Mouse (Mus musculus): ENCODE measurements around the gene Myo1d. TPM values are rescaled to one million over a fixed set of nuclear protein-coding genes. Genes with fewer than 3 reads are reported as not detected.

Myo1d gene
- total and polyA plus RNA-seq, 3 experiments: 15.9 to 81.1 (median 41.7) TPM

DNA sequence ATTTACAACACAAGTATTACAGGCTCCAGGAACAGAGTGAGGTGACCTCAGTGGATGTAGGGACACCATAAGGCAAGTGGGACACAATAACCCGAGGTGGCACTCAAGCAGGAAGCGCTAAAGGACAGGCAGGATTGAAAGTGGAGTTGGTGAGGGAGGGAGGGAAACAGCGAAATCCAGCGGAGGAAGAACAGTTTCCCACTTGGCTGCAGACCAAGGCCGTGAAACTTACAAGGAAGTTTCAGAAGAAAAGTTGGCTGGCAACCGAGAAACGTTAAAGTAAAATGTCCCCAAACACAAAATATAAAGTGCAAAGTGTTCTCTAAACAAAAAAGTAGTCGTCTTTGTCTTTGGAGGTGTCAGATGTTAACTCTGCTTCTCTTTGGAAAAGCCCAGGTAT, 15.6 kb upstream of the Myo1d start:
- H3K4me1 ChIP-seq (ENCODE audit: control insufficient read depth in 1 of 2, insufficient read depth in 2 of 2, low read length in 2 of 2): peaks cover 20 to 30% of the 10 kb centered on the region in 2 experiments
- no peak overlapping the region for H3K9ac ChIP-seq (ENCODE audit: control insufficient read depth, low read depth, low read length, poor library complexity, severe bottlenecking)
- TF ChIP-seq BHLHE40 (IDR thresholded peaks at IDR 0.05; ENCODE audit: borderline replicate concordance, low read depth, low read length) (no peak), MEF2A (IDR thresholded peaks at IDR 0.05; ENCODE audit: extremely low read depth, insufficient replicate concordance, low read depth, low read length, poor library complexity, severe bottlenecking) (no peak), MAFK (IDR thresholded peaks at IDR 0.05; ENCODE audit: borderline replicate concordance, low read depth, low read length) (no peak), KAT2A (conservative IDR thresholded peaks at IDR 0.05; ENCODE audit: low read depth, low read length) (no peak), POLR2A (IDR thresholded peaks at IDR 0.05; ENCODE audit: control insufficient read depth in 1 of 2, insufficient read depth in 1 of 2, low read depth in 1 of 2, low read length in 2 of 2, poor library complexity in 1 of 2) (no peak), ZNF384 (IDR thresholded peaks at IDR 0.05; ENCODE audit: low read depth, low read length) (no peak), MYC (IDR thresholded peaks at IDR 0.05; ENCODE audit: low read depth, low read length) (no peak), ZMIZ1 (IDR thresholded peaks at IDR 0.05; ENCODE audit: low read depth, low read length) (no peak), SMC3 (IDR thresholded peaks at IDR 0.05; ENCODE audit: low read depth, low read length) (no peak), CHD2 (IDR thresholded peaks at IDR 0.05; ENCODE audit: low read length) (no peak), NELFE (IDR thresholded peaks at IDR 0.05; ENCODE audit: low read depth, low read length) (no peak), ZC3H11A (IDR thresholded peaks at IDR 0.05; ENCODE audit: low read depth, low read length) (no peak), HCFC1 (IDR thresholded peaks at IDR 0.05; ENCODE audit: low read depth, low read length) (no peak), TAL1 (IDR thresholded peaks at IDR 0.05; ENCODE audit: low read length) (no peak), JUND (IDR thresholded peaks at IDR 0.05; ENCODE audit: low read depth, low read length) (no peak)
- H3K27me3 ChIP-seq (ENCODE audit: control insufficient read depth in 1 of 2, insufficient read depth in 2 of 2, low read length in 2 of 2): no peaks in the 10 kb centered on the region
- peaks cover 0 to 26% of the 10 kb centered on the region in 2 experiments; a peak in 2 of 4 replicates for H3K36me3 ChIP-seq (ENCODE audit: control insufficient read depth in 1 of 2, insufficient read depth in 2 of 2, low read length in 2 of 2)
- no peak overlapping the region for H3K27ac ChIP-seq (ENCODE audit: control insufficient read depth, low read depth, low read length)
- no peak overlapping the region for H3K4me3 ChIP-seq (ENCODE audit: control insufficient read depth in 1 of 2, insufficient read depth in 1 of 2, low read depth in 2 of 2, low read length in 2 of 2)
- no peaks in the 10 kb centered on the region for H3K9me3 ChIP-seq (replicated peaks; ENCODE audit: insufficient read depth, low read length)
- H3K79me2 ChIP-seq (ENCODE audit: control insufficient read depth, insufficient read depth, low read length, poor library complexity): no peaks in the 10 kb centered on the region
- no peak for DNase-seq (ENCODE audit: low read depth, low spot score)

DNA sequence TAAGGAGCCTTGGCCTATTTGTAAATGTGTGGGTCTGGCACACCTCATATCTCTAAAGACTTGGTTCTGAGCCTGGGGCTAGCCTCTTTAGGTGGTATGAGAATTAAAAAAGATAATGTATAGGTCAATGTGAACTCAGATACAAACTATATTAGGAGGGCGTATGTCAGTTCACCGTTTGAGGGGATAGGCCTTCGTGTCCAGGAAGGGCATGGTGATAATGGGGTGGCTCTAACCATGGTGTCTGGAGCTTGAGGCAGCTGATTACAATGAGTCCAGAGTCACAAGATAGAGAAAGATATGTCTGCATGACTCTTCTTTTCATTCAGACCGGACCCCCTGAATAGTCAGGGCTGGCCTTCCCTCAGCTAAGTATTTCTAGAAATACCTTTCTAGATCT, 14.5 kb upstream of the Myo1d start:
- Histone ChIP-seq H3K4me1 (ENCODE audit: control insufficient read depth in 1 of 2, insufficient read depth in 2 of 2, low read length in 2 of 2) (peaks cover 27 to 38% of the 10 kb centered on the region in 2 experiments), H3K79me2 (ENCODE audit: control insufficient read depth, insufficient read depth, low read length, poor library complexity) (no peaks in the 10 kb centered on the region), H3K9ac (ENCODE audit: control insufficient read depth, low read depth, low read length, poor library complexity, severe bottlenecking) (no peak overlapping the region), H3K27ac (ENCODE audit: control insufficient read depth, low read depth, low read length) (no peak overlapping the region), H3K27me3 (ENCODE audit: control insufficient read depth in 1 of 2, insufficient read depth in 2 of 2, low read length in 2 of 2) (no peaks in the 10 kb centered on the region), H3K36me3 (ENCODE audit: control insufficient read depth in 1 of 2, insufficient read depth in 2 of 2, low read length in 2 of 2) (peaks cover 0 to 37% of the 10 kb centered on the region in 2 experiments; a peak in 2 of 4 replicates), H3K9me3 (replicated peaks; ENCODE audit: insufficient read depth, low read length) (no peaks in the 10 kb centered on the region), H3K4me3 (ENCODE audit: control insufficient read depth in 1 of 2, insufficient read depth in 1 of 2, low read depth in 2 of 2, low read length in 2 of 2) (no peak overlapping the region)
- DNase-seq (ENCODE audit: low read depth, low spot score): no peak
- TF ChIP-seq MEF2A (IDR thresholded peaks at IDR 0.05; ENCODE audit: extremely low read depth, insufficient replicate concordance, low read depth, low read length, poor library complexity, severe bottlenecking) (no peak), UBTF (IDR thresholded peaks at IDR 0.05; ENCODE audit: borderline replicate concordance, insufficient read depth, low read depth, low read length) (no peak)

All from MEL (cell line).